Mouse (Mus musculus) heart, postnatal 0 days (tissue): ENCODE results near the gene BC049730.

Source experiments
- CTCF ChIP-seq: IDR thresholded peaks from 2 replicates; pipeline ENCODE4 v1.5.1; 2016; ENCODE audit warnings: antibody characterized with exemption, control low read depth, low read depth
- EP300 ChIP-seq: IDR thresholded peaks from 2 replicates; pipeline ENCODE4 v1.6.1; 2016; ENCODE audit warnings: antibody characterized with exemption, low read depth

- TF ChIP-seq CTCF: no peak
- TF ChIP-seq EP300: no peak
Observed at GRCm38 (mm10) chr7:24758520-24758919, 49.5 kb downstream of the BC049730 start.
